Mouse (Mus musculus) hindbrain, embryonic 14.5 days (tissue): ENCODE results near the gene Kdm4b. TPM values are rescaled to one million over a fixed set of nuclear protein-coding genes. Genes with fewer than 3 reads are reported as not detected.

Source experiments
- ATAC-seq: fragments of 200-750 bp; cut with Nextera tagmentation; 2 replicates; pipeline ENCODE4 v1.8.0; 2017; ENCODE audit warnings: moderate number of reproducible peaks, mild to moderate bottlenecking, moderate TSS enrichment, moderate library complexity; ENCODE audit not compliant: low FRiP score
- DNase-seq: peaks from one replicate; pipeline ENCODE4 v3.0.0-alpha.2; 2015; ENCODE audit warnings: low spot score
- H3K27ac ChIP-seq: fragments of 300-500 bp; sonication (generic); 2 replicates; pipeline ENCODE4 v1.5.1; 2014; ENCODE audit warnings: mild to moderate bottlenecking, moderate library complexity
- H3K27me3 ChIP-seq: fragments of 300-500 bp; sonication (generic); 2 replicates; pipeline ENCODE4 v1.6.1; 2014; ENCODE audit warnings: mild to moderate bottlenecking, low read length, mixed read lengths; ENCODE audit not compliant: control insufficient read depth, insufficient read depth
- H3K36me3 ChIP-seq: fragments of 300-500 bp; sonication (generic); replicated peaks from 2 replicates; pipeline ENCODE4 v1.6.1; 2014; ENCODE audit not compliant: control insufficient read depth, insufficient read depth
- H3K4me1 ChIP-seq: fragments of 300-500 bp; sonication (generic); replicated peaks from 2 replicates; pipeline ENCODE4 v1.6.1; 2014; ENCODE audit warnings: antibody characterized with exemption, low read length, mixed read lengths; ENCODE audit not compliant: control insufficient read depth, insufficient read depth
- H3K4me2 ChIP-seq: fragments of 300-500 bp; sonication (generic); replicated peaks from 2 replicates; pipeline ENCODE4 v1.6.1; 2014; ENCODE audit warnings: mild to moderate bottlenecking, moderate library complexity
- H3K4me3 ChIP-seq: fragments of 300-500 bp; sonication (generic); replicated peaks from 2 replicates; pipeline ENCODE4 v1.5.1; 2014; ENCODE audit warnings: mild to moderate bottlenecking, low read length
- H3K9ac ChIP-seq: fragments of 300-500 bp; sonication (generic); 2 replicates; pipeline ENCODE4 v1.6.1; 2014
- H3K9me3 ChIP-seq: fragments of 300-500 bp; sonication (generic); 2 replicates; pipeline ENCODE4 v1.6.1; 2016; ENCODE audit warnings: low read length; ENCODE audit not compliant: control insufficient read depth
- WGBS: fragments of 180-500 bp; shearing (Covaris S2); extraction: QIAGEN DNeasy Blood & Tissue Kit; methylation state at CpG from one replicate; pipeline ENCODE4 v1.1.7; 2014; 5-methylcytosine and 5-hydroxymethylcytosine counted together
- polyA plus RNA-seq: library from polyadenylated mRNA; unstranded; fragments of >200 nt; fragmentation: Nextera tagmentation; extraction: Ambion mirVana; gene quantifications from 2 replicates; pipeline ENCODE4 v1.2.1, GENCODE M21; 2014

Gene Kdm4b
- polyA plus RNA-seq, 1 experiment from 2014 or later, result 64.3 TPM

DNA sequence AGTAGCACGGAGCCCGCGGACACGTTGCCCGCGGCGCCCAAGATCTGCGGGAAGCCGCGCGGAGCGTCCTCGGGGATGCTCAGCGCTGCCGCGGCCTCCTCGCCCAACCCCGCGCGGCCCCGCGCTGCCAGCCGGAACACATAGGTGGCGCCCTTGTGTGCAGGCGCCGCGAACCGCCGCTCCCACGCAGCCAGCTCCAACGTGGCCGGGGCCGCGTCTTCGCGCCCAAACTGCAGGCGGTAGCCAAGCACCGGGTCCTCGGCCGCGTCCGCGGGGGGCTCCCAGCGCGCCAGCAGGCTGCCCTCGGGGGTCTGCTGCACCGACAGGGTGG is 99.7 kb downstream of the Kdm4b start:
- H3K9me3 ChIP-seq, result no peaks in the 10 kb centered on the region
- no peaks in the 10 kb centered on the region for H3K27me3 ChIP-seq
- peak; percentile 76 for DNase-seq
- peak overlapping the region; percentile 20 for H3K4me3 ChIP-seq
- no peak overlapping the region for H3K27ac ChIP-seq
- H3K9ac ChIP-seq, result peak overlapping the region; percentile 46
- peak overlapping the region; percentile 54 for H3K4me2 ChIP-seq
- H3K4me1 ChIP-seq, result peaks cover 8% of the 10 kb centered on the region; the same call in 1 of the 2 replicates
- ATAC-seq, result peak; percentile 75
- WGBS, result 1% methylated on average over 47 of the region's 47 CpGs
- peaks cover 84% of the 10 kb centered on the region for H3K36me3 ChIP-seq

DNA sequence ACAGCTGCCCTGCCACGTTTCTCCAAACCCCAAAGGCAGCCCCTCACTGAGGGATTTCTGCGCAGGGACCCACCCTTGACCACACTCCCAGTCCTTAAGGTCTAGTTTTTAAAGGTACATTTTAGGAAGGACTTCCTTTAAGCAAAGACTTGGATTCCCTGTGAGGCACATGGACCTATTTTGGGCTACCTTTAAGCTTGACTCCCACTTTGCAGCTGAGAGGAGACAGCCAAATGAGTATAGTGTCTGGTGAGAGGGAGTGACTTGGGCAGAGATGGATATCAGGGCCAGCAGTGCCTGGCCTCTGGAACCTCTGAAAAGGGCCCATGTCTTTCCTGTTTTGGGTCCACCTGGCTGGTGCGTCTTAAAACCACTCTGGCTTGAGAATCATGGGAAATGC is 100.1 kb downstream of the Kdm4b start:
- H3K9me3 ChIP-seq, result no peaks in the 10 kb centered on the region
- no peak for DNase-seq
- H3K4me2 ChIP-seq, result peak overlapping the region; percentile 54
- H3K27me3 ChIP-seq, result no peaks in the 10 kb centered on the region
- peak overlapping the region; percentile 20; the same call in 1 of the 2 replicates for H3K4me3 ChIP-seq
- peaks cover 82% of the 10 kb centered on the region for H3K36me3 ChIP-seq
- H3K4me1 ChIP-seq, result peaks cover 8% of the 10 kb centered on the region; the same call in 1 of the 2 replicates
- 44% methylated on average over 3 of the region's 3 CpGs for WGBS
- H3K27ac ChIP-seq, result no peak overlapping the region
- no peak for ATAC-seq
- H3K9ac ChIP-seq, result peak overlapping the region; percentile 46

DNA sequence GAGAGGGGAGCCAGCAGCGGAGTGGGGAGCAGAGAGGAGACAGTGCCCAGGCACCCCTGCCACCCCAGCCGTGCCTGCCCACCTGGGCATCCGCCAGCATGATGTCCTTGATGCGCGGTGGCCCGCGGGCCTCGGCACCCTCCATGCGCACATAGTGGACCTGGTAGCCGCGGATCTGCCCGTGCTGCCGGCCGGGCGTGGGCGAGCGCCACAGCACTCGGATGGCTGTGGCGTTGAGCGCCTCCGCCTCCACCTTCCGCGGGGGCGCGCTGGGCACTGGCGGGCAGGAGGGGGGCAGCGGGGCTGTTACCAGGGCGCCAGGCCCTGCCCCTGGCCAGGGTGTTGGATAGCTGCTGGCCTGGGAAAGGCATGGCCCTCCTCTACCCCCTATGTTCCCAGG is 102.0 kb downstream of the Kdm4b start:
- no peak overlapping the region for H3K27ac ChIP-seq
- H3K4me1 ChIP-seq, result peaks cover 8% of the 10 kb centered on the region; the same call in 1 of the 2 replicates
- H3K36me3 ChIP-seq, result peaks cover 83% of the 10 kb centered on the region
- 81% methylated on average over 28 of the region's 28 CpGs for WGBS
- no peak overlapping the region for H3K4me3 ChIP-seq
- no peaks in the 10 kb centered on the region for H3K27me3 ChIP-seq
- no peak overlapping the region for H3K9ac ChIP-seq
- no peak overlapping the region for H3K4me2 ChIP-seq
- ATAC-seq (no peak), DNase-seq (no peak)
- H3K9me3 ChIP-seq, result no peaks in the 10 kb centered on the region

DNA sequence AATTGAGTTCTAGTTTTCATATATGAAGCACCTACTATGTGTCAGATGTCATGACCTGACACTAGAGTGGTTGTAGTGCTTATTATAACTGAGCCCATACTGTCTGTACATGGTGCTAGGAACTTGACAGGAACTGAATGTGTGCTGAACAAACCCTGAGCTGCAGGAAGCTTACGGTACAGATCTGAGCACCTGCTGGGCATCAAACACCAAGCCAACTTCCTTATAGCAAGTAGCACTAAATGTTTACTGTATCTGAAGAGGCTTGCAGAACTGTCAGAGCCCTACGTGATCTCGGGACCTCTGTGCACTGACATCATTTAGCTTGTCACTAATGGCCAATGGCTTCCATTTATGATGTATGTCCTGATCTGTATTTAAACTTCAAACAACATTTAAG is 105.7 kb downstream of the Kdm4b start:
- Histone ChIP-seq H3K4me1 (no peaks in the 10 kb centered on the region), H3K9me3 (no peaks in the 10 kb centered on the region), H3K4me3 (no peak overlapping the region), H3K27ac (no peak overlapping the region), H3K36me3 (peaks cover 91% of the 10 kb centered on the region), H3K4me2 (no peak overlapping the region), H3K27me3 (no peaks in the 10 kb centered on the region), H3K9ac (no peak overlapping the region)
- no peak for ATAC-seq
- no peak for DNase-seq
- 87% methylated on average over 3 of the region's 3 CpGs for WGBS

DNA sequence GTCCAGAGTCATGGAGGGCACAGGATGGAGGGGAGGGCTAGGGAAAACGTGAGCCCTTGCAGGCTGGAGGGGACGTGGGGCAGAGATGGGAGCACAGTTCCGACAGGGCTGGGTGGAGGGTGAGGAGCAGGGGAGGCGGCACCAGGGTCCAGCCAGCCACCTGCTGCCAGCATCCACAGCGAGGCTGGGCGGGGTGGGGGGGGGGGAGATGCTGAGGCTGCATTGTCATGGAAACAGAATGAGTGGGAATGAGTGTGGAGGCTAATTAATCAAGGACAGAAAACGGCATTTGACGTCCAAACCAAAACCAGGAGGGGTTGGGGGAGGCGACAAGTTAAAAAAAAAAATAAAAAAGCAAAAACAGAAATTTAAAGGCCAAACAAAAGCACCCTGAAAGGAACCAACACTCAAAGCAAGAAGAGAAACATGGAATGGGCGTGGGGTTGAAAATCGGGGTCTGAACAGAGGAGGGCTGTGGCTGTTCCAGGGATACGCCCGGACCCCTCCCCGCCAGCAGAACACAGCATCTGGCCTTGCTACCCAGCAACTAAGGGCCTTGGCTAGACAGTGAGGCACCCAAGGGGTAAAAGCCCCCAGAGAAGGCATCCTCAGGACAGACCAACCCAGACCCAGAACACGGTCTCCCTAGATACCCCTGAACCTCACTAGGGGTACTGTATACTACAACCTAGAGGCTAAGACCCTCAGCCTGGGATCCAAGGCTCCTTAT is 114.0 kb downstream of the Kdm4b start:
- peaks cover 80% of the 10 kb centered on the region for H3K36me3 ChIP-seq
- WGBS, result 41% methylated on average over 15 of the region's 15 CpGs
- peaks cover 21% of the 10 kb centered on the region for H3K4me1 ChIP-seq
- H3K4me3 ChIP-seq, result no peak overlapping the region
- H3K27me3 ChIP-seq, result no peaks in the 10 kb centered on the region
- ATAC-seq (peak; percentile 18; the same call in 1 of the 2 replicates), DNase-seq (no peak)
- 0 out of 2 replicates have a peak overlapping the region, but pooled peaks have one; percentile 12 for H3K9ac ChIP-seq
- no peaks in the 10 kb centered on the region for H3K9me3 ChIP-seq
- peak overlapping the region; percentile 63 for H3K27ac ChIP-seq
- no peak overlapping the region for H3K4me2 ChIP-seq

DNA sequence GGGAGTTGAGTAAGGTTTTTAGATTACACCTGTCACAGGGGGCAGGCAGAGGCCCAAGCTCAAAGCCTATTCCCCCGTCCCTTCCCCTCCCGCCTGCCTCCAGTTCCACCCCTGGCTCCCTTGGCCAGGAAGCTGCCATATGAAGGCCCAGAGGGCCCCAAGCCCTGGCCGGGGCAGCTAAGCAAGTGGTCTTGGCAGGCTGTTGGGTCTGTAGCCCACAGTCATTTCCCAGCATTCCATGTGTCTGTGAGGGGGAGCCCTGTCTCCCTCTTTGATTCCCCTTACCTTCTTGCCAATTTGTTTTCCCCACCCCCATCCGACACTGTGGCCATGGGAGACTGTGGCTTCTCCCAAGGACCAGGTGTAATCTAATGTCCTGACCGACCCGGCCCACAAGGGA is 116.5 kb downstream of the Kdm4b start:
- no peaks in the 10 kb centered on the region for H3K9me3 ChIP-seq
- no peak overlapping the region for H3K27ac ChIP-seq
- H3K4me2 ChIP-seq, result no peak overlapping the region
- 80% methylated on average over 6 of the region's 6 CpGs for WGBS
- no peaks in the 10 kb centered on the region for H3K27me3 ChIP-seq
- ATAC-seq (no peak), DNase-seq (no peak)
- H3K36me3 ChIP-seq, result peaks cover 74% of the 10 kb centered on the region
- H3K4me3 ChIP-seq, result no peak overlapping the region
- H3K9ac ChIP-seq, result no peak overlapping the region
- H3K4me1 ChIP-seq, result peaks cover 26% of the 10 kb centered on the region

DNA sequence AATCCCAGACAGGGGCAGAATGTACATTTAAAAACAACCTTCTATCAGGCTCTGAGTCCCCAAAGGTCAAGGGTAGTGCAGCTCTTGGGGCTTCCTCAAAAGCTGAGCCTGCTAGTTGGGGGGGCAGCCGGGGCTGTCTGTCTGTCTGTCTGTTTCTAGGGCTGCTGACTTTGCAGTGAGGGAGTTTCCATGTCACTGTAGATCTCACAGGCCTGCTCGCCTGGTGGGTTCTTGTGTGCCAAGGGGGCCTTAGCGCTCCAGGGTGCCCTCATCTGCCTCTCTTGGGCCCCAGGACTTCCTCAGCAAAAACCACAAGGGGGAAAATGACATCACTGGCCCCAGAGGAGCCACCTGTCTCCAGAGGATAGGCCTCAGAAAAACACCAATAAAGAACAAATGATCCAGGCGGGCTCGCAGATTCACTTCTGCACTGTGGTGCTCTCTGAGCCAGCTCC is 117.5 kb downstream of the Kdm4b start:
- H3K9ac ChIP-seq, result no peak overlapping the region
- H3K9me3 ChIP-seq, result no peaks in the 10 kb centered on the region
- no peak overlapping the region for H3K4me2 ChIP-seq
- H3K4me1 ChIP-seq, result peaks cover 26% of the 10 kb centered on the region
- WGBS, result 80% methylated on average over 5 of the region's 5 CpGs
- no peak overlapping the region for H3K4me3 ChIP-seq
- no peak overlapping the region for H3K27ac ChIP-seq
- no peaks in the 10 kb centered on the region for H3K27me3 ChIP-seq
- ATAC-seq, result no peak
- H3K36me3 ChIP-seq, result peaks cover 76% of the 10 kb centered on the region
- no peak for DNase-seq

DNA sequence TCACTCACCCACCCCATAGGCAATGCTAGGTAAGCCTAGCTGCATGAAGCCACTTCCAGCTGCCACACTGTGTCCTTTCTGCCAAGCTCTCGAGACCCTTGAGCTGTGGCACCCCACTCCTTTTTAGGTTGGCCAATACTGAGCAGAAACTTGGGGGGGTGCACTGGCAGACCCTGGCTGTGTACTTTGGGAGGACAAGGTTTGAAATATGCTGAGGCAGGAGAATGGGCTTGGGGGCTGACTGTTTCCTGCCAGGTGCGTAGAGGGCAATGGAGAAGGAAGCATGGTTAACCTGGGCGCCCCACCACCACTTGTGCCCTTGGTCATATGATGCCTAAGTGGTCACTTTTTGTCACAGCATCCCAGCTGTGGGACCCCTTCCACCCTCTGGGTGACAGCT is 118.9 kb downstream of the Kdm4b start:
- ATAC-seq (no peak), DNase-seq (no peak)
- H3K4me2 ChIP-seq, result no peak overlapping the region
- no peak overlapping the region for H3K27ac ChIP-seq
- H3K27me3 ChIP-seq, result no peaks in the 10 kb centered on the region
- peaks cover 21% of the 10 kb centered on the region for H3K4me1 ChIP-seq
- no peak overlapping the region for H3K9ac ChIP-seq
- H3K9me3 ChIP-seq, result no peaks in the 10 kb centered on the region
- no peak overlapping the region for H3K4me3 ChIP-seq
- H3K36me3 ChIP-seq, result peaks cover 84% of the 10 kb centered on the region
- WGBS, result 90% methylated on average over 3 of the region's 3 CpGs

DNA sequence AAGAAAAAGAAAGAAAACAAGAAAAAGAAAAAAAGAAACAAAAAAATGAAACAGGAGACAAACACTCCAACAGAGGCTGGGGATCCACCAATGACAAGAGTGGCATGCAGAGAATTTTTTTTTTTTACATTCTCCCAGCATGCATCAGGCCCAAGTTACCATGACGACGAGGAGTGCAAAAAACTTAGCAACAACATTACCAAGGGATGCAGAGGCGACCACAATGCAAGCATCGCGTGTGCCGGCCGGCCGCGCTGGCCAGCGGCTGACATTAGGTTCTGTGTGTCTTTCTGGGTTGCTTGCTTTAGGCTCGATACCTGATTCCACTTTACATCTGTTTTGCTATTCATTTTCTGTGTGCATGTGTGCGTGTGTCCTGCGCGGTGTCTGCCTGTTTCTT is 119.5 kb downstream of the Kdm4b start:
- no peaks in the 10 kb centered on the region for H3K27me3 ChIP-seq
- WGBS, result 36% methylated on average over 14 of the region's 14 CpGs
- H3K4me3 ChIP-seq, result no peak overlapping the region
- ATAC-seq (0 out of 2 replicates have a peak, but pooled peaks have one; percentile 7), DNase-seq (peak; percentile 72)
- H3K4me2 ChIP-seq, result no peak overlapping the region
- peaks cover 15% of the 10 kb centered on the region for H3K4me1 ChIP-seq
- no peaks in the 10 kb centered on the region for H3K9me3 ChIP-seq
- peaks cover 89% of the 10 kb centered on the region for H3K36me3 ChIP-seq
- peak overlapping the region; percentile 49; the same call in 1 of the 2 replicates for H3K27ac ChIP-seq
- no peak overlapping the region for H3K9ac ChIP-seq
